Mouse (Mus musculus) liver, adult 2 months (tissue): Measurements from ENCODE around the gene Wdr66. TPM values are rescaled to one million over a fixed set of nuclear protein-coding genes. Genes with fewer than 3 reads are reported as not detected.

Experiments used
- DNase-seq: peaks from one replicate; pipeline ENCODE4 v3.0.0-alpha.2; 2011; ENCODE audit warnings: low read depth, low spot score; ENCODE audit errors: extremely low read depth
- H3K27ac ChIP-seq: fragments of 200-500 bp; replicated peaks from 2 replicates; pipeline ENCODE4 v1.5.1; 2012; ENCODE audit warnings: low read depth, mild to moderate bottlenecking, control low read depth, inconsistent platforms, low read length; ENCODE audit not compliant: insufficient read depth
- H3K27me3 ChIP-seq: fragments of 200-500 bp; 2 replicates; pipeline ENCODE4 v1.6.1; 2012; ENCODE audit warnings: mild to moderate bottlenecking, moderate library complexity, low read length, inconsistent platforms; ENCODE audit not compliant: control insufficient read depth, insufficient read depth
- H3K36me3 ChIP-seq: fragments of 200-500 bp; 2 replicates; pipeline ENCODE4 v1.6.1; 2012; ENCODE audit warnings: low read length, inconsistent platforms; ENCODE audit not compliant: control insufficient read depth, insufficient read depth
- H3K4me1 ChIP-seq: fragments of 200-500 bp; 2 replicates; pipeline ENCODE4 v1.6.1; 2011; ENCODE audit warnings: low read length; ENCODE audit not compliant: control insufficient read depth, insufficient read depth
- H3K4me3 ChIP-seq: fragments of 200-500 bp; 2 replicates; pipeline ENCODE4 v1.5.1; 2011; ENCODE audit warnings: low read depth, mild to moderate bottlenecking, control low read depth, low read length, moderate library complexity; ENCODE audit not compliant: insufficient read depth
- H3K79me2 ChIP-seq: fragments of 200-500 bp; 2 replicates; pipeline ENCODE4 v1.6.1; 2012; ENCODE audit warnings: inconsistent platforms, mild to moderate bottlenecking, low read length, moderate library complexity; ENCODE audit not compliant: control insufficient read depth, insufficient read depth
- H3K9ac ChIP-seq: fragments of 200-500 bp; 2 replicates; pipeline ENCODE4 v1.6.1; 2012; ENCODE audit warnings: low read depth, mild to moderate bottlenecking, control low read depth, inconsistent platforms, low read length
- CTCF ChIP-seq: fragments of 200-500 bp; IDR thresholded peaks from 2 replicates; pipeline ENCODE4 v1.5.1; 2011; ENCODE audit warnings: low read depth, low read length, control low read depth
- POLR2A ChIP-seq: fragments of 200-500 bp; IDR thresholded peaks from 2 replicates; pipeline ENCODE4 v1.6.1; 2011; ENCODE audit warnings: low read length, control low read depth; ENCODE audit not compliant: insufficient read depth; ENCODE audit errors: extremely low read depth
- WGBS: fragments of 180-500 bp; shearing (Covaris S2); methylation state at CpG from one replicate; pipeline ENCODE4 v1.1.7; 2018; 5-methylcytosine and 5-hydroxymethylcytosine counted together
- polyA plus RNA-seq: library from polyadenylated mRNA; depleted of rRNA; stranded (reverse); fragments of >200 nt; gene quantifications from 2 replicates; pipeline ENCODE4 v1.2.3, GENCODE M21; 2012
- total RNA-seq: library from RNA; depleted of rRNA; stranded (reverse); fragments of >200 nt; gene quantifications from 2 replicates; pipeline ENCODE4 v1.2.3, GENCODE M21; 2014

Gene Wdr66
- total and polyA plus RNA-seq, 2 experiments = 0.37 to 0.60 TPM

DNA sequence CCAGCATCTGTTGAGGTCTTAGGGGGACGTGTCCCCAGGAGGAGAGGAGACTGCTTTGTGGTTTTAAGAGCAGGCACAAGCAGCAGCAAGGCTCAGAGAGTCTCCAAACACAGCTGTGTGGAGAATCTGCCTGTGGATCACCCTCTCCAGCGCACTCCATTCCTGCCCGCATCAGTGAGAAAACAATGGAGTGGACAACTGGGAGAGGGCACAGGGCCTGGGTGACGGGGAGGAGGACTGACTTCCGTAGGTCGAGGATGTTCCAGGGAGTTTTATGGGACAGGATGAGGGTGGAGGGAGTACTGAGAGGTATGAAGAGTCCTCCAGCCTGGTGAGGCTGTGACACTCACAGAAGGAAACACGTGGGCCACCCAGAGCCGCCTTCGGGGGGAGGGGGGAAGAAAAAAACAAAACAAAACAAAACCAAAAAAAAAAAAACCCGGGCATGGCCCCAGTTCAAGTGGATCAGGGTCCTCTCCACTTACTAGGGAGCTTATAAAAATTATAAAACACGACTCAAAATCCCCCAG, 62.0 kb downstream of the Wdr66 start:
- H3K27me3 ChIP-seq = no peaks in the 10 kb centered on the region
- H3K4me3 ChIP-seq = no peak overlapping the region
- no peaks in the 10 kb centered on the region for H3K36me3 ChIP-seq
- no peaks in the 10 kb centered on the region for H3K79me2 ChIP-seq
- WGBS = 61% methylated on average over 11 of the region's 11 CpGs
- H3K4me1 ChIP-seq = no peaks in the 10 kb centered on the region
- no peak for DNase-seq
- H3K9ac ChIP-seq = no peak overlapping the region
- TF ChIP-seq CTCF = no peak
- TF ChIP-seq POLR2A = no peak
- no peak overlapping the region for H3K27ac ChIP-seq

DNA sequence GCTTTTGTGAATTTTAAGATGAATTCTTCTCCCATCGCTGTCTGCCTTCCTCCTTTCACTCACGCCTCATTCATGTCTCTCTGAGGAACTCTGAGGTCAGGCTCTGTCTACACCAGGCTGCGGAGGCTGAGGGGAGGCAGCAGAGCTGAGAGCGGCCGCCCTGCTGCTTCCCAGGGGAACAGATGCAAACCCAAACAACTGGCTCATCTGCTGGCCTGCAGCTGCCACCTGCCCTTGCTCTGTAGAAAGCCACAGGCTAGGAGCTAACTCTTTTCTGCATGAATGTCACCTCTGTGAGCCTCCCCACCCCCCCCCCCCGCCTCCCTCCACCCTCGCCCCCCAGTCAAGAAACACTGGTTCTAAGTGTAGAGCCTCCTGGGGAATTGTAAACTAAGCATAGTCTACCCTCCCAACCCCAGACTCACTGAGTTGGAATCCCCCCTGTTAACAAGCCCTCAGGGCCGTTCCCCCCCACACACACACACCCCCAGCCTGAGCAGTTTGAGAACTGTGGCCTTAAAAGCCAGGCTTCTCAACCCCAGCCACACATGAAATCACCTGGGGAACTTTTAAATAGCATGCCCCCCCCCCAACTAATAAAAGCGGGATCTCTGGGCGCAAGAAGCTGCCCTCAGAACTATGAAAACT, 63.4 kb downstream of the Wdr66 start:
- Histone ChIP-seq H3K4me1 (no peaks in the 10 kb centered on the region), H3K9ac (no peak overlapping the region), H3K27ac (no peak overlapping the region), H3K36me3 (no peaks in the 10 kb centered on the region), H3K27me3 (no peaks in the 10 kb centered on the region), H3K79me2 (no peaks in the 10 kb centered on the region), H3K4me3 (no peak overlapping the region)
- no peak for DNase-seq
- TF ChIP-seq CTCF (no peak), POLR2A (no peak)
- 83% methylated on average over 10 of the region's 10 CpGs for WGBS

DNA sequence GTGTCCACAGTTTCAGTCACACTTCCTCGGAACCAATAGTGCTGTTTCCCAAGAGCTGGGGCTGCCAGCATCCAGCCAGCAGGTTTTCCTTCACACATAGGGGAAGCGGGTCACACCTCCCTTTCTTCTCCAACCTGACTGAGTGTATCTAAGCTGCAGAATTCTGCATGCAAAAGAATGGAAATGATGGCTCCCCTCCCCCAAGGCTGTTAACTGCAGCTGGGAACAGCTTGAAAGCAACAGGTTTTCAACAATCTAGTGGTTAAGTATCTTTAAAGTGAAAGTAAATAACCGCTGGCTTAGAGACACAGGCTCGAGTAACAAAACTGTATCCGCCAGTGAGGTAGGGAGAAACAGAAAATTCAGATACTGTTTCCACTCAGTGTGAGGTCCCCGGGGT, 66.1 kb downstream of the Wdr66 start:
- Histone ChIP-seq H3K27me3 (no peaks in the 10 kb centered on the region), H3K4me1 (no peaks in the 10 kb centered on the region), H3K9ac (peak overlapping the region; percentile 83), H3K4me3 (peak overlapping the region; percentile 48), H3K27ac (no peak overlapping the region), H3K79me2 (no peaks in the 10 kb centered on the region), H3K36me3 (no peaks in the 10 kb centered on the region)
- peak; percentile 26 for DNase-seq
- WGBS = 12% methylated on average over 6 of the region's 6 CpGs
- TF ChIP-seq CTCF = no peak

DNA sequence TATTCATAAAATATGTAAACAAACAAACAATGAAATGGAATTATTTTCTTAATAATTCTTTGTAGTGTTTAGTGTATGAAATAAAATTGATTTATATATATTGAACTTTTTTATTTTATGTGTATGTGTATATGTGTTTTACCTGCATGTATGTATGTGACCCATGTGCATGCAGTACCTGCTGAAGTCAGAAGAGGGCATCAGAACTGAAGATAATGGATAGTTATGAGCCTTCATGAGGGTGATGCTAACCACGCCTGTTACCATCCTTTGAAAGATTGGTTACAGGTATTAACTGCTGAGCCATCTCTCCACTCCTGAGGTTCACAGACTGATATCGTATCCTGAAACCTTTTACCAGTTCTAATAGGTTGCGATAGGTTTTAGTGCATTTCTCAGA, 68.2 kb downstream of the Wdr66 start:
- Histone ChIP-seq H3K9ac (no peak overlapping the region), H3K79me2 (no peaks in the 10 kb centered on the region), H3K27me3 (no peaks in the 10 kb centered on the region), H3K4me3 (no peak overlapping the region), H3K36me3 (no peaks in the 10 kb centered on the region), H3K4me1 (no peaks in the 10 kb centered on the region), H3K27ac (no peak overlapping the region)
- no peak for TF ChIP-seq POLR2A
- no peak for TF ChIP-seq CTCF
- WGBS = over 99% methylated on average over 3 of the region's 3 CpGs
- no peak for DNase-seq

DNA sequence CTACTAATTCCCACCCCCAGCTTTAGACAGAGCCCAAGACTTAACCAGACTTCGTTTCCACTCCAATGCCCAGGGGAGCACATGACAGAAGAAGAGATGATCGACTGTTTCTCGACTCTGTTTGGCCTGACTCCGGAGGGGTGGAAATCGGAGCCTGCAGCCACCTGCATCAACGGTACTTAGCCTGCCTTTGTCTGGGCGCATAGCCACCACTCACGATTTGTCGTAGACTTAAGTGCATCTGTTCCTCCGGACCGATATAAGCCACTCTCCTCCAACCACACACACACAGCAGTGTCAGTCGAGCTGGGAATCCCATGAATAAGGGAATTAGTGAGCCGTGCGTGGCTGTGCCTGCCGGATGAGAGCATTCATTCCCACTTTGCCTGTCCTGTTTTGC, 72.3 kb downstream of the Wdr66 start:
- no peaks in the 10 kb centered on the region for H3K27me3 ChIP-seq
- no peaks in the 10 kb centered on the region for H3K79me2 ChIP-seq
- no peak for DNase-seq
- no peaks in the 10 kb centered on the region for H3K36me3 ChIP-seq
- H3K9ac ChIP-seq = no peak overlapping the region
- H3K27ac ChIP-seq = no peak overlapping the region
- TF ChIP-seq POLR2A (no peak), CTCF (no peak)
- no peaks in the 10 kb centered on the region for H3K4me1 ChIP-seq
- WGBS = 75% methylated on average over 15 of the region's 15 CpGs
- no peak overlapping the region for H3K4me3 ChIP-seq

DNA sequence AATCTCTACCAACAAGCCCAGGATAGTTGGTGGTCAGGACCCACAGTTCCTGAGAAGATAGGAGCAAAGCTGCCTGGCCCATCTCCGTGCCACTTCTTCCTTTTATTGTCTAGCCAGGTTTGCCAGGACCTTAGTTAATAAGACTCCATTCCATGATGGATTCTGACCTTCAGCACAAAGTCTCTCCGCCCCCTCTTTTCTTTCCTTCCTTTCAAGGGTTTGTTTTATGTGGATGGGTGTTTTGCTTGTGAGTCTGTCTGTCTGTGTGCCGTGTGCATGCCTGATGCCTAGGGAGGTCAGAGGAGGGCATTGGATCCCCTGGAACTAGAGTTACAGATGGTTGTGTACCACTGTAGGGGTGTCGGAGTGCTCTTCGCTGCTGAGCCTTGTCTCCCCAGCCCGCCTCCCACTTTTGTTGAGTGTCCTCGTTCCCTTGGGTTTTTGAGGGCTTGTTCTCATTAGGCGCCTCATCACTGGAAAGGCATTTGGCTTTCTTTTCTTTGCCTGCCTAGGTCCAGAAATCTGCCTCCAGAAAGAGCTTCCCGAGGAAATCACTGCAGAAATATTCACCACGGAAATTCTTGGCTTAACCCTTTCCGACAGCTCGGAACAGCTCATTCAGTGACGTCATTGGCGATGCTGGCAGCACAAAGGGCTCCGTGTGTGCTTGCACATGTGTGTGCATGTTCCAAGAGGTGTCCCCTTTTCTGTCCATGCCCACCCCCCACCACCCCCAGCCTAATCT, 74.3 kb downstream of the Wdr66 start:
- Histone ChIP-seq H3K27ac (no peak overlapping the region), H3K36me3 (no peaks in the 10 kb centered on the region), H3K4me3 (no peak overlapping the region), H3K9ac (no peak overlapping the region), H3K79me2 (no peaks in the 10 kb centered on the region), H3K27me3 (no peaks in the 10 kb centered on the region), H3K4me1 (no peaks in the 10 kb centered on the region)
- no peak for DNase-seq
- WGBS = 80% methylated on average over 15 of the region's 15 CpGs
- no peak for TF ChIP-seq POLR2A
- no peak for TF ChIP-seq CTCF
